ENCODE assay signal across 9 mouse cellular contexts in genomic region chr11:29718541-29718940, GRCm38 (mm10). TPM values are rescaled to one million over a fixed set of nuclear protein-coding genes. Genes with fewer than 3 reads are reported as not detected.
DNase-seq lines count a peak whose midpoint lies in the region; ATAC-seq and TF ChIP-seq lines count a peak whose summit lies in the region.
"Had no signal": no experiment of that assay in that cellular context is flagged by ENCODE, and none has a peak within 500 bp of the region (broad histone marks: within the 10 kb centered on the region; RNA-seq: fewer than 3 reads in every experiment).

No protein-coding gene starts in this region.

- WGBS in embryonic facial prominence, embryonic 11.5 days, result 59% methylated on average over 6 of the region's 6 CpGs
- WGBS in embryonic facial prominence, embryonic 10.5 days, result 76% methylated on average over 6 of the region's 6 CpGs
- WGBS in olfactory bulb, adult 2 months, result 18% methylated on average over 6 of the region's 6 CpGs

- DNase-seq in embryonic facial prominence, embryonic 11.5 days (ENCODE audit: low spot score), result peak; percentile 11
- no peak for DNase-seq in embryonic facial prominence, embryonic 10.5 days (ENCODE audit: low spot score)
- peak; percentile 65 for DNase-seq in right cerebral cortex, adult 18-20 months
- no peak for DNase-seq in right cerebral cortex, postnatal 4 days
- DNase-seq in kidney, postnatal 10 days, result peak; percentile 22
- no peak for DNase-seq in spleen, postnatal 4 days (ENCODE audit: low spot score in 2 of 2)

- H3K27me3 ChIP-seq in embryonic facial prominence, embryonic 11.5 days (ENCODE audit: control insufficient read depth, insufficient read depth, low read length), result no peaks in the 10 kb centered on the region
- no peaks in the 10 kb centered on the region for H3K27me3 ChIP-seq in embryonic facial prominence, embryonic 10.5 days (replicated peaks; ENCODE audit: low read depth, poor library complexity, severe bottlenecking)
- H3K27me3 ChIP-seq: liver, embryonic 15.5 days had no signal

- no peak for TF ChIP-seq CTCF in olfactory bulb, adult 2 months (IDR thresholded peaks at IDR 0.05; ENCODE audit: insufficient read depth, low read depth, low read length)

- no peak for ATAC-seq in embryonic facial prominence, embryonic 11.5 days (replicated peaks; ENCODE audit: insufficient number of reproducible peaks, low FRiP score, low TSS enrichment, low read depth)
- no peak for ATAC-seq in erythroblast, adult 5-6 weeks (replicated peaks; ENCODE audit: low FRiP score, poor library complexity, severe bottlenecking)

- no peak overlapping the region for H3K27ac ChIP-seq in embryonic facial prominence, embryonic 11.5 days (replicated peaks; ENCODE audit: low read depth, low read length)
- no peak overlapping the region for H3K27ac ChIP-seq in embryonic facial prominence, embryonic 10.5 days (replicated peaks)
- H3K27ac ChIP-seq in olfactory bulb, adult 2 months (ENCODE audit: insufficient read depth, low read depth, low read length), result peak overlapping the region; percentile 60
- H3K27ac ChIP-seq: liver, embryonic 15.5 days had no signal

- H3K4me1 ChIP-seq in embryonic facial prominence, embryonic 11.5 days (ENCODE audit: control insufficient read depth, insufficient read depth, low read length), result no peaks in the 10 kb centered on the region
- peaks cover 4% of the 10 kb centered on the region; the same call in 1 of the 2 replicates for H3K4me1 ChIP-seq in embryonic facial prominence, embryonic 10.5 days
- H3K4me1 ChIP-seq in olfactory bulb, adult 2 months (ENCODE audit: control insufficient read depth, insufficient read depth, low read length), result no peaks in the 10 kb centered on the region

- no peaks in the 10 kb centered on the region for H3K36me3 ChIP-seq in embryonic facial prominence, embryonic 11.5 days (replicated peaks; ENCODE audit: control insufficient read depth, insufficient read depth, low read depth, low read length)
- H3K36me3 ChIP-seq in embryonic facial prominence, embryonic 10.5 days (replicated peaks), result peaks cover 7% of the 10 kb centered on the region
- H3K36me3 ChIP-seq: liver, embryonic 15.5 days had no signal

- TF ChIP-seq POLR2A in olfactory bulb, adult 2 months (IDR thresholded peaks at IDR 0.05; ENCODE audit: insufficient read depth, low read depth, low read length), result no peak

- no peaks in the 10 kb centered on the region for H3K9me3 ChIP-seq in embryonic facial prominence, embryonic 11.5 days (replicated peaks; ENCODE audit: control insufficient read depth, low read length)
- no peaks in the 10 kb centered on the region for H3K9me3 ChIP-seq in embryonic facial prominence, embryonic 10.5 days
- H3K9me3 ChIP-seq: liver, embryonic 15.5 days had no signal

- H3K4me3 ChIP-seq in embryonic facial prominence, embryonic 11.5 days (ENCODE audit: low read depth, low read length), result no peak overlapping the region
- no peak overlapping the region for H3K4me3 ChIP-seq in embryonic facial prominence, embryonic 10.5 days
- no peak overlapping the region for H3K4me3 ChIP-seq in olfactory bulb, adult 2 months (ENCODE audit: insufficient read depth, low read depth, low read length)
- H3K4me3 ChIP-seq: liver, embryonic 15.5 days had no signal

- no peak overlapping the region for H3K9ac ChIP-seq in embryonic facial prominence, embryonic 11.5 days (replicated peaks; ENCODE audit: low read length)
- H3K9ac ChIP-seq: liver, embryonic 15.5 days had no signal

- no peak overlapping the region for H3K4me2 ChIP-seq in embryonic facial prominence, embryonic 11.5 days (ENCODE audit: low read depth, low read length)
- H3K4me2 ChIP-seq: liver, embryonic 15.5 days had no signal

RNA-seq across cellular contexts. Expression of gene Rtn4, which starts 25.8 kb away (rescaled TPM):
- polyA plus RNA-seq in embryonic facial prominence, embryonic 11.5 days (2014; fragmentation: Nextera tagmentation; extraction: Ambion mirVana), result 74.6 and 75.1 TPM in 2 replicates
- polyA plus RNA-seq in embryonic facial prominence, embryonic 10.5 days (2016; fragmentation: Nextera tagmentation; extraction: Ambion mirVana), result 59.5 and 63.3 TPM in 2 replicates
- polyA plus RNA-seq in olfactory bulb, adult 2 months (2012; ENCODE audit: insufficient read depth, insufficient read length, low replicate concordance, missing spikeins), result 230 and 407 TPM in 2 replicates
- 21.1 and 25.0 TPM in 2 replicates for total RNA-seq in erythroblast, adult 5-6 weeks (2015; ENCODE audit: low replicate concordance)
- total RNA-seq in erythroblast, adult 5-6 weeks (2017; ENCODE audit: low replicate concordance), result 27.6 and 37.3 TPM in 2 replicates

Comparison
In these comparisons a context has a peak if more than half of its experiments do, and no peak if none do; other contexts are left out.
1. DNase-seq: peak in embryonic facial prominence, embryonic 11.5 days (single experiment), right cerebral cortex, adult 18-20 months (single experiment) and kidney, postnatal 10 days (single experiment); none in embryonic facial prominence, embryonic 10.5 days (single experiment), right cerebral cortex, postnatal 4 days (single experiment) and spleen, postnatal 4 days (0 of 2).